Mouse (Mus musculus) frontal cortex, postnatal 36 days (tissue): ENCODE results near the gene Trp53rkb.

Source experiments
- DNase-seq, 2 experiments: peaks; one replicate each; pipeline ENCODE4 v3.0.0; 2022; ENCODE audit warnings: low spot score in 2 of 2

The Trp53rkb gene

GRCm38 (mm10) chr2:166834796-166835195, 42.5 kb downstream of the Trp53rkb start:
- no peak for DNase-seq

GRCm38 (mm10) chr2:166835581-166835980, 43.2 kb downstream of the Trp53rkb start:
- no peak for DNase-seq

- no peak for DNase-seq
Observed at GRCm38 (mm10) chr2:166841813-166842212, 49.5 kb downstream of the Trp53rkb start.
